Mouse (Mus musculus): ENCODE data around the gene Tspan4. TPM values are rescaled to one million over a fixed set of nuclear protein-coding genes. Genes with fewer than 3 reads are reported as not detected.

Gene Tspan4
- total and polyA plus RNA-seq, 2 experiments from 2014 or later = 72.2 to 84.2 TPM

GRCm38 (mm10) chr7:141471236-141471635 is 3.8 kb upstream of the Tspan4 start:
- H3K27ac ChIP-seq (ENCODE audit: low read depth) = no peak overlapping the region
- 89% methylated on average over 1 of the region's 1 CpGs for WGBS
- no peak overlapping the region for H3K9ac ChIP-seq (replicated peaks; ENCODE audit: low read depth, low read length)
- no peak for ATAC-seq (ENCODE audit: insufficient read depth, low read depth)
- no peak overlapping the region for H3K4me3 ChIP-seq (ENCODE audit: low read depth, low read length)
- H3K27me3 ChIP-seq (ENCODE audit: control insufficient read depth, insufficient read depth, low read length) = no peaks in the 10 kb centered on the region
- no peak for TF ChIP-seq CTCF (IDR thresholded peaks at IDR 0.05; ENCODE audit: low read depth)
- no peak for TF ChIP-seq EP300 (IDR thresholded peaks at IDR 0.05; ENCODE audit: low read depth)
- no peak for DNase-seq (ENCODE audit: low spot score)
- peaks cover 40% of the 10 kb centered on the region for H3K4me1 ChIP-seq (ENCODE audit: control insufficient read depth, insufficient read depth)
- H3K36me3 ChIP-seq (replicated peaks; ENCODE audit: control insufficient read depth, insufficient read depth, low read length) = peaks cover 32% of the 10 kb centered on the region
- no peaks in the 10 kb centered on the region for H3K9me3 ChIP-seq (replicated peaks; ENCODE audit: control insufficient read depth, low read length)
- no peak overlapping the region for H3K4me2 ChIP-seq (ENCODE audit: low read depth, low read length)

GRCm38 (mm10) chr7:141472226-141472625 is 2.8 kb upstream of the Tspan4 start:
- peaks cover 32% of the 10 kb centered on the region for H3K36me3 ChIP-seq (replicated peaks; ENCODE audit: control insufficient read depth, insufficient read depth, low read length)
- no peak overlapping the region for H3K4me2 ChIP-seq (ENCODE audit: low read depth, low read length)
- no peak overlapping the region for H3K9ac ChIP-seq (replicated peaks; ENCODE audit: low read depth, low read length)
- H3K4me1 ChIP-seq (ENCODE audit: control insufficient read depth, insufficient read depth) = peaks cover 40% of the 10 kb centered on the region
- H3K27me3 ChIP-seq (ENCODE audit: control insufficient read depth, insufficient read depth, low read length) = no peaks in the 10 kb centered on the region
- H3K9me3 ChIP-seq (replicated peaks; ENCODE audit: control insufficient read depth, low read length) = no peaks in the 10 kb centered on the region
- DNase-seq (ENCODE audit: low spot score) (no peak), ATAC-seq (ENCODE audit: insufficient read depth, low read depth) (no peak)
- WGBS = 79% methylated on average over 6 of the region's 6 CpGs
- TF ChIP-seq CTCF (IDR thresholded peaks at IDR 0.05; ENCODE audit: low read depth) (no peak), EP300 (IDR thresholded peaks at IDR 0.05; ENCODE audit: low read depth) (no peak)
- no peak overlapping the region for H3K4me3 ChIP-seq (ENCODE audit: low read depth, low read length)
- H3K27ac ChIP-seq (ENCODE audit: low read depth) = no peak overlapping the region

GRCm38 (mm10) chr7:141472763-141473162 is 2.3 kb upstream of the Tspan4 start:
- TF ChIP-seq EP300 (IDR thresholded peaks at IDR 0.05; ENCODE audit: low read depth) (no peak), CTCF (IDR thresholded peaks at IDR 0.05; ENCODE audit: low read depth) (no peak)
- WGBS = 82% methylated on average over 6 of the region's 6 CpGs

GRCm38 (mm10) chr7:141474160-141474559 is 880 bp upstream of the Tspan4 start:
- H3K36me3 ChIP-seq (replicated peaks; ENCODE audit: control insufficient read depth, insufficient read depth, low read length) = peaks cover 32% of the 10 kb centered on the region
- H3K4me3 ChIP-seq (ENCODE audit: low read depth, low read length) = peak overlapping the region; percentile 69
- no peaks in the 10 kb centered on the region for H3K9me3 ChIP-seq (replicated peaks; ENCODE audit: control insufficient read depth, low read length)
- TF ChIP-seq CTCF (IDR thresholded peaks at IDR 0.05; ENCODE audit: low read depth) (no peak), EP300 (IDR thresholded peaks at IDR 0.05; ENCODE audit: low read depth) (no peak)
- peaks cover 48% of the 10 kb centered on the region for H3K4me1 ChIP-seq (ENCODE audit: control insufficient read depth, insufficient read depth)
- DNase-seq (ENCODE audit: low spot score) (no peak), ATAC-seq (ENCODE audit: insufficient read depth, low read depth) (no peak)
- no peaks in the 10 kb centered on the region for H3K27me3 ChIP-seq (ENCODE audit: control insufficient read depth, insufficient read depth, low read length)
- peak overlapping the region; percentile 80 for H3K9ac ChIP-seq (replicated peaks; ENCODE audit: low read depth, low read length)
- no peak overlapping the region for H3K27ac ChIP-seq (ENCODE audit: low read depth)
- 5% methylated on average over 5 of the region's 5 CpGs for WGBS
- peak overlapping the region; percentile 93 for H3K4me2 ChIP-seq (ENCODE audit: low read depth, low read length)

More at GRCm38 (mm10) chr7:141472763-141473162, 2.3 kb upstream of the Tspan4 start:
- Histone ChIP-seq H3K36me3 (replicated peaks; ENCODE audit: control insufficient read depth, insufficient read depth, low read length) (peaks cover 32% of the 10 kb centered on the region), H3K4me2 (ENCODE audit: low read depth, low read length) (no peak overlapping the region), H3K9ac (replicated peaks; ENCODE audit: low read depth, low read length) (no peak overlapping the region), H3K9me3 (replicated peaks; ENCODE audit: control insufficient read depth, low read length) (no peaks in the 10 kb centered on the region), H3K4me3 (ENCODE audit: low read depth, low read length) (no peak overlapping the region), H3K27me3 (ENCODE audit: control insufficient read depth, insufficient read depth, low read length) (no peaks in the 10 kb centered on the region), H3K27ac (ENCODE audit: low read depth) (no peak overlapping the region), H3K4me1 (ENCODE audit: control insufficient read depth, insufficient read depth) (peaks cover 45% of the 10 kb centered on the region)
- no peak for ATAC-seq (ENCODE audit: insufficient read depth, low read depth)
- DNase-seq (ENCODE audit: low spot score) = no peak

DNA sequence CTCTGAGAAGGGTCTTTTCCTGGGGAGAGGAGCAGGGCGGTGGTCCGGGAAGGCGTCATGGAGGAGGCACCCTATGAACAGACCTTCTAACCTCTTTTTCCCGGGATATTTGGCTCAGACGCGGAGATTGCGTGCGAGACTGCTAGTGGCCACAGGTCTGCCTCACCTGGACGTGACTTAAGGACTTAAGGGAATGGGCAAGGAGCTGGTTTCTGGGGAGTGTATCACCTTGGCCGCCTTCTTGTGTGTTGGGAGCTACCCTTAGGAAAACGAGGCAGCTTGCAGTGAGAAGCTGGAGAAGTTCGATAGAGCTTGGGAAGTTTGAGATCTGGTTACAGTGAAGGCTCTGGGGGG is 742 bp downstream of the Tspan4 start:
- Histone ChIP-seq H3K27me3 (ENCODE audit: control insufficient read depth, insufficient read depth, low read length) (no peaks in the 10 kb centered on the region), H3K9ac (replicated peaks; ENCODE audit: low read depth, low read length) (peak overlapping the region; percentile 80), H3K4me1 (ENCODE audit: control insufficient read depth, insufficient read depth) (peaks cover 36% of the 10 kb centered on the region), H3K27ac (ENCODE audit: low read depth) (peak overlapping the region; percentile 96), H3K4me3 (ENCODE audit: low read depth, low read length) (peak overlapping the region; percentile 69), H3K9me3 (replicated peaks; ENCODE audit: control insufficient read depth, low read length) (no peaks in the 10 kb centered on the region), H3K36me3 (replicated peaks; ENCODE audit: control insufficient read depth, insufficient read depth, low read length) (peaks cover 20% of the 10 kb centered on the region), H3K4me2 (ENCODE audit: low read depth, low read length) (peak overlapping the region; percentile 93)
- under 1% methylated on average over 12 of the region's 12 CpGs for WGBS
- TF ChIP-seq EP300 (IDR thresholded peaks at IDR 0.05; ENCODE audit: low read depth) (no peak), CTCF (IDR thresholded peaks at IDR 0.05; ENCODE audit: low read depth) (no peak)
- DNase-seq (ENCODE audit: low spot score) = no peak
- ATAC-seq (ENCODE audit: insufficient read depth, low read depth) = no peak
